Comparison of ENCODE assay signal across 24 mouse cellular contexts in genomic region chr10:12739302-12739987, GRCm38 (mm10).
A peak's percentile ranks its signal among the peaks of the same experiment; 100 is the strongest.
DNase-seq lines count a peak whose midpoint lies in the region; ATAC-seq and TF ChIP-seq lines count a peak whose summit lies in the region.
"Had no signal": no experiment of that assay in that cellular context is flagged by ENCODE, and none has a peak within 500 bp of the region (broad histone marks: within the 10 kb centered on the region; RNA-seq: fewer than 3 reads in every experiment).

No protein-coding gene starts in this region.

- H3K79me2 ChIP-seq in heart, adult 2 months (replicated peaks; ENCODE audit: control insufficient read depth, insufficient read depth, low read length): no peaks in the 10 kb centered on the region

- H3K4me3 ChIP-seq in heart, adult 2 months: no peak overlapping the region
- H3K4me3 ChIP-seq in brown adipose tissue, adult 24 weeks (ENCODE audit: insufficient read depth, low read depth, low read length): no peak overlapping the region
- no peak overlapping the region for H3K4me3 ChIP-seq in heart, embryonic 16.5 days (ENCODE audit: low read length)
- no peak overlapping the region for H3K4me3 ChIP-seq in liver, embryonic 12.5 days
- H3K4me3 ChIP-seq: embryonic facial prominence, embryonic 12.5 days; midbrain, embryonic 13.5 days had no signal

- no peak overlapping the region for H3K9ac ChIP-seq in heart, adult 2 months (ENCODE audit: low read depth, low read length)
- no peak overlapping the region for H3K9ac ChIP-seq in heart, embryonic 16.5 days (ENCODE audit: low read length)
- no peak overlapping the region for H3K9ac ChIP-seq in liver, embryonic 12.5 days
- H3K9ac ChIP-seq: embryonic facial prominence, embryonic 12.5 days; hindbrain, embryonic 14.5 days; liver, postnatal 0 days; midbrain, embryonic 13.5 days had no signal

- H3K9me3 ChIP-seq in heart, embryonic 16.5 days (replicated peaks; ENCODE audit: control insufficient read depth, low read length): peaks cover 4% of the 10 kb centered on the region; the same call in 1 of the 2 replicates
- H3K9me3 ChIP-seq in liver, embryonic 12.5 days (replicated peaks): no peaks in the 10 kb centered on the region
- H3K9me3 ChIP-seq: embryonic facial prominence, embryonic 12.5 days; G1E; midbrain, embryonic 13.5 days had no signal

- TF ChIP-seq POLR2A in heart, adult 2 months (IDR thresholded peaks at IDR 0.05; ENCODE audit: insufficient read depth, low read depth, low read length): no peak

- DNase-seq in heart, adult 2 months: no peak
- DNase-seq in heart, postnatal 36 days: no peak
- DNase-seq in NIH3T3 (ENCODE audit: low read depth): peak; percentile 58
- DNase-seq in retina, embryonic 14.5 days (ENCODE audit: low spot score): no peak
- DNase-seq: adrenal gland, adult 2 months; B cell, adult 2 months; cerebellum, adult 18-20 months; cerebellum, postnatal 14 days; gastrocnemius, postnatal 14 days; kidney, adult 2 months; kidney, postnatal 14 days; liver, postnatal 0 days; right cerebral cortex, postnatal 14 days had no signal

- intact Hi-C loops in heart, adult 2 months (cut with DNase I): loop anchor here (5.0 kb wide), 3 partner anchors 37 to 183 kb away; no protein-coding TSS in a partner anchor
- intact Hi-C loops in heart, postnatal 36 days (cut with DNase I): loop anchor here (5.0 kb wide), 2 partner anchors 73 to 183 kb away; no protein-coding TSS in a partner anchor

- WGBS in heart, adult 2 months: 45% methylated on average over 13 of the region's 13 CpGs
- 29% methylated on average over 13 of the region's 13 CpGs for WGBS in heart, embryonic 16.5 days
- 72% methylated on average over 13 of the region's 13 CpGs for WGBS in liver, embryonic 12.5 days (ENCODE audit: insufficient replicate concordance)

- peaks cover 5% of the 10 kb centered on the region for H3K4me1 ChIP-seq in heart, adult 2 months (ENCODE audit: control insufficient read depth, insufficient read depth, low read length)
- peaks cover 9% of the 10 kb centered on the region for H3K4me1 ChIP-seq in brown adipose tissue, adult 24 weeks (ENCODE audit: control insufficient read depth, insufficient read depth, insufficient read length, low read length)
- H3K4me1 ChIP-seq in heart, embryonic 16.5 days (ENCODE audit: control insufficient read depth, insufficient read depth, low read length): peaks cover 19% of the 10 kb centered on the region
- no peaks in the 10 kb centered on the region for H3K4me1 ChIP-seq in liver, embryonic 12.5 days
- H3K4me1 ChIP-seq: embryonic facial prominence, embryonic 12.5 days had no signal

- TF ChIP-seq CTCF in heart, adult 2 months (IDR thresholded peaks at IDR 0.05): no peak

- no peak overlapping the region for H3K4me2 ChIP-seq in heart, embryonic 16.5 days (ENCODE audit: low read depth, low read length)
- no peak overlapping the region for H3K4me2 ChIP-seq in liver, embryonic 12.5 days
- H3K4me2 ChIP-seq: embryonic facial prominence, embryonic 12.5 days; hindbrain, embryonic 14.5 days; midbrain, embryonic 13.5 days had no signal

- no peak for TF ChIP-seq EP300 in heart, adult 2 months (IDR thresholded peaks at IDR 0.05; ENCODE audit: insufficient read depth, low read depth, low read length)

- peaks cover 22% of the 10 kb centered on the region for H3K36me3 ChIP-seq in heart, adult 2 months (ENCODE audit: control insufficient read depth, insufficient read depth, low read length)
- H3K36me3 ChIP-seq in heart, embryonic 16.5 days (ENCODE audit: control insufficient read depth, insufficient read depth): peaks cover 26% of the 10 kb centered on the region
- H3K36me3 ChIP-seq in liver, embryonic 12.5 days: peaks cover 34% of the 10 kb centered on the region

- H3K27me3 ChIP-seq in heart, adult 2 months (ENCODE audit: control insufficient read depth, insufficient read depth, low read length): no peaks in the 10 kb centered on the region
- no peaks in the 10 kb centered on the region for H3K27me3 ChIP-seq in heart, embryonic 16.5 days (ENCODE audit: control insufficient read depth, insufficient read depth, low read length)
- H3K27me3 ChIP-seq in liver, embryonic 12.5 days (replicated peaks): no peaks in the 10 kb centered on the region
- H3K27me3 ChIP-seq: CH12.LX; embryonic facial prominence, embryonic 12.5 days; midbrain, embryonic 13.5 days had no signal

- ATAC-seq in heart, embryonic 16.5 days (replicated peaks; ENCODE audit: extremely low read depth, insufficient read depth, low FRiP score): no peak; the same call in 1 of the 2 replicates
- no peak for ATAC-seq in liver, embryonic 12.5 days
- ATAC-seq: forebrain, embryonic 14.5 days; inflammation-experienced regulatory T-cells, adult 6 months; liver, postnatal 0 days; midbrain, embryonic 13.5 days had no signal

- peak overlapping the region; percentile 11 for H3K27ac ChIP-seq in heart, adult 2 months
- H3K27ac ChIP-seq in brown adipose tissue, adult 24 weeks (replicated peaks; ENCODE audit: low read depth, low read length): peak overlapping the region; percentile 41
- peak overlapping the region; percentile 24 for H3K27ac ChIP-seq in heart, embryonic 16.5 days (ENCODE audit: low read length)
- H3K27ac ChIP-seq in liver, embryonic 12.5 days: no peak overlapping the region
- H3K27ac ChIP-seq: embryonic facial prominence, embryonic 12.5 days; hindbrain, embryonic 14.5 days; midbrain, embryonic 13.5 days; stomach, postnatal 0 days had no signal
